Mouse (Mus musculus) embryonic facial prominence, embryonic 10.5 days (tissue): ENCODE data around the gene Arl8b. TPM values are rescaled to one million over a fixed set of nuclear protein-coding genes. Genes with fewer than 3 reads are reported as not detected.

Experiments
- DNase-seq: peaks from one replicate; pipeline ENCODE4 v3.0.0-alpha.2; 2017; ENCODE audit warnings: low spot score
- H3K27ac ChIP-seq: fragments of 300-500 bp; sonication (generic); replicated peaks from 2 replicates; pipeline ENCODE4 v1.5.1; 2016; ENCODE audit warnings: mild to moderate bottlenecking
- H3K27me3 ChIP-seq: fragments of 300-500 bp; sonication (generic); replicated peaks from 2 replicates; pipeline ENCODE4 v1.6.1; 2016; ENCODE audit warnings: low read depth, mild to moderate bottlenecking; ENCODE audit not compliant: poor library complexity, severe bottlenecking
- H3K36me3 ChIP-seq: fragments of 300-500 bp; sonication (generic); replicated peaks from 2 replicates; pipeline ENCODE4 v1.6.1; 2016; ENCODE audit warnings: mild to moderate bottlenecking, moderate library complexity
- H3K4me1 ChIP-seq: fragments of 300-500 bp; sonication (generic); 2 replicates; pipeline ENCODE4 v1.6.1; 2016
- H3K4me3 ChIP-seq: fragments of 300-500 bp; sonication (generic); 2 replicates; pipeline ENCODE4 v1.5.1; 2016; ENCODE audit warnings: mild to moderate bottlenecking, moderate library complexity
- H3K9me3 ChIP-seq: fragments of 300-500 bp; sonication (generic); 2 replicates; pipeline ENCODE4 v1.6.1; 2016; ENCODE audit warnings: mild to moderate bottlenecking
- WGBS: fragments of 180-500 bp; shearing (Covaris S2); methylation state at CpG from one replicate; pipeline ENCODE4 v1.1.7; 2016; 5-methylcytosine and 5-hydroxymethylcytosine counted together
- polyA plus RNA-seq: library from polyadenylated mRNA; unstranded; fragments of >200 nt; fragmentation: Nextera tagmentation; extraction: Ambion mirVana; gene quantifications from 2 replicates; pipeline ENCODE4 v1.2.1, GENCODE M21; 2016

The Arl8b gene
- 61.4 and 62.2 TPM in 2 replicates for polyA plus RNA-seq

- Histone ChIP-seq H3K27me3 (no peaks in the 10 kb centered on the region), H3K9me3 (no peaks in the 10 kb centered on the region), H3K27ac (peak within 1 kb of the TSS; percentile 90), H3K36me3 (no peaks in the 10 kb centered on the region), H3K4me1 (peaks cover 17% of the 10 kb centered on the region), H3K4me3 (peak within 1 kb of the TSS; percentile 100)
- 10% methylated on average over 36 of the region's 36 CpGs for WGBS
- DNase-seq = peak; percentile 96
These were observed at the start of gene Arl8b for GRCm38 (mm10) chr6:108782526-108783183. Gene Arl8b (plus strand): TSS chr6:108783099.

- H3K4me3 ChIP-seq = no peak overlapping the region
- no peak overlapping the region for H3K27ac ChIP-seq
- peaks cover 6% of the 10 kb centered on the region; the same call in 1 of the 2 replicates for H3K4me1 ChIP-seq
- no peaks in the 10 kb centered on the region for H3K9me3 ChIP-seq
- H3K36me3 ChIP-seq = no peaks in the 10 kb centered on the region
- 56% methylated on average over 9 of the region's 9 CpGs for WGBS
- H3K27me3 ChIP-seq = no peaks in the 10 kb centered on the region
- peak; percentile 77 for DNase-seq
These were observed 46.8 kb upstream of the Arl8b start for GRCm38 (mm10) chr6:108735910-108736750.

- Histone ChIP-seq H3K27ac (no peak overlapping the region), H3K9me3 (no peaks in the 10 kb centered on the region), H3K36me3 (no peaks in the 10 kb centered on the region), H3K4me3 (no peak overlapping the region), H3K27me3 (no peaks in the 10 kb centered on the region), H3K4me1 (peaks cover 6% of the 10 kb centered on the region; the same call in 1 of the 2 replicates)
- 74% methylated on average over 9 of the region's 9 CpGs for WGBS
- DNase-seq = no peak
These were observed 44.3 kb upstream of the Arl8b start for GRCm38 (mm10) chr6:108738463-108739203.

- 84% methylated on average over 4 of the region's 4 CpGs for WGBS
- Histone ChIP-seq H3K36me3 (no peaks in the 10 kb centered on the region), H3K27me3 (no peaks in the 10 kb centered on the region), H3K27ac (no peak overlapping the region), H3K4me1 (peaks cover 6% of the 10 kb centered on the region; the same call in 1 of the 2 replicates), H3K9me3 (no peaks in the 10 kb centered on the region), H3K4me3 (no peak overlapping the region)
- DNase-seq = no peak
These were observed 42.3 kb upstream of the Arl8b start for GRCm38 (mm10) chr6:108740579-108740978.

GRCm38 (mm10) chr6:108743730-108744129, 39.2 kb upstream of the Arl8b start:
- H3K27me3 ChIP-seq = no peaks in the 10 kb centered on the region
- no peaks in the 10 kb centered on the region for H3K9me3 ChIP-seq
- DNase-seq = no peak
- H3K36me3 ChIP-seq = no peaks in the 10 kb centered on the region
- peaks cover 4% of the 10 kb centered on the region; the same call in 1 of the 2 replicates for H3K4me1 ChIP-seq
- no peak overlapping the region for H3K27ac ChIP-seq
- H3K4me3 ChIP-seq = no peak overlapping the region
- WGBS = 84% methylated on average over 5 of the region's 5 CpGs

GRCm38 (mm10) chr6:108751324-108751723, 31.6 kb upstream of the Arl8b start:
- Histone ChIP-seq H3K27ac (no peak overlapping the region), H3K27me3 (no peaks in the 10 kb centered on the region), H3K4me1 (no peaks in the 10 kb centered on the region), H3K9me3 (no peaks in the 10 kb centered on the region), H3K4me3 (no peak overlapping the region), H3K36me3 (no peaks in the 10 kb centered on the region)
- 88% methylated on average over 7 of the region's 7 CpGs for WGBS
- DNase-seq = no peak

GRCm38 (mm10) chr6:108752395-108752794, 30.5 kb upstream of the Arl8b start:
- H3K9me3 ChIP-seq = no peaks in the 10 kb centered on the region
- no peak for DNase-seq

GRCm38 (mm10) chr6:108753536-108753935, 29.4 kb upstream of the Arl8b start:
- Histone ChIP-seq H3K27ac (no peak overlapping the region), H3K4me1 (no peaks in the 10 kb centered on the region), H3K27me3 (no peaks in the 10 kb centered on the region), H3K4me3 (no peak overlapping the region), H3K36me3 (no peaks in the 10 kb centered on the region), H3K9me3 (no peaks in the 10 kb centered on the region)
- 97% methylated on average over 1 of the region's 1 CpGs for WGBS
- no peak for DNase-seq

More at GRCm38 (mm10) chr6:108752395-108752794, 30.5 kb upstream of the Arl8b start:
- Histone ChIP-seq H3K27me3 (no peaks in the 10 kb centered on the region), H3K4me1 (no peaks in the 10 kb centered on the region), H3K36me3 (no peaks in the 10 kb centered on the region), H3K27ac (no peak overlapping the region), H3K4me3 (no peak overlapping the region)
- 67% methylated on average over 5 of the region's 5 CpGs for WGBS

GRCm38 (mm10) chr6:108754376-108754775, 28.5 kb upstream of the Arl8b start:
- 85% methylated on average over 1 of the region's 1 CpGs for WGBS
- Histone ChIP-seq H3K36me3 (no peaks in the 10 kb centered on the region), H3K4me3 (no peak overlapping the region), H3K4me1 (no peaks in the 10 kb centered on the region), H3K27me3 (no peaks in the 10 kb centered on the region), H3K9me3 (no peaks in the 10 kb centered on the region), H3K27ac (no peak overlapping the region)
- no peak for DNase-seq

- Histone ChIP-seq H3K4me1 (no peaks in the 10 kb centered on the region), H3K27me3 (no peaks in the 10 kb centered on the region), H3K36me3 (no peaks in the 10 kb centered on the region), H3K27ac (no peak overlapping the region), H3K4me3 (no peak overlapping the region), H3K9me3 (no peaks in the 10 kb centered on the region)
- 92% methylated on average over 7 of the region's 7 CpGs for WGBS
- DNase-seq = no peak
These were observed 27.0 kb upstream of the Arl8b start for GRCm38 (mm10) chr6:108755936-108756335.

- no peak for DNase-seq
- no peak overlapping the region for H3K4me3 ChIP-seq
- WGBS = 87% methylated on average over 10 of the region's 10 CpGs
- no peaks in the 10 kb centered on the region for H3K9me3 ChIP-seq
- no peaks in the 10 kb centered on the region for H3K4me1 ChIP-seq
- H3K27me3 ChIP-seq = no peaks in the 10 kb centered on the region
- no peak overlapping the region for H3K27ac ChIP-seq
- no peaks in the 10 kb centered on the region for H3K36me3 ChIP-seq
These were observed 23.8 kb upstream of the Arl8b start for GRCm38 (mm10) chr6:108758997-108759697.

- Histone ChIP-seq H3K27me3 (no peaks in the 10 kb centered on the region), H3K9me3 (no peaks in the 10 kb centered on the region), H3K4me3 (no peak overlapping the region), H3K4me1 (no peaks in the 10 kb centered on the region), H3K36me3 (no peaks in the 10 kb centered on the region), H3K27ac (no peak overlapping the region)
- no peak for DNase-seq
- 72% methylated on average over 5 of the region's 5 CpGs for WGBS
These were observed 23.2 kb upstream of the Arl8b start for GRCm38 (mm10) chr6:108759698-108760039.
